In genomic region chr9:123123571-123124412, GRCm38 (mm10) we compare ENCODE assay signal across 8 mouse cellular contexts. TPM values are rescaled to one million over a fixed set of nuclear protein-coding genes. Genes with fewer than 3 reads are reported as not detected.
DNase-seq lines count a peak whose midpoint lies in the region; ATAC-seq lines count a peak whose summit lies in the region.

No protein-coding gene starts in this region.

- peaks cover 3% of the 10 kb centered on the region; the same call in 1 of the 2 replicates for H3K36me3 ChIP-seq in forebrain, embryonic 11.5 days (ENCODE audit: control insufficient read depth, insufficient read depth, low read length)

- no peak for ATAC-seq in forebrain, embryonic 11.5 days (replicated peaks; ENCODE audit: low FRiP score)

- H3K4me3 ChIP-seq in forebrain, embryonic 11.5 days (ENCODE audit: low read depth, low read length): no peak overlapping the region

- H3K4me2 ChIP-seq in forebrain, embryonic 11.5 days (ENCODE audit: low read depth, low read length, severe bottlenecking): no peak overlapping the region

- 90% methylated on average over 6 of the region's 6 CpGs for WGBS in forebrain, embryonic 11.5 days

- H3K9me3 ChIP-seq in forebrain, embryonic 11.5 days (ENCODE audit: control insufficient read depth, low read length): no peaks in the 10 kb centered on the region

- no peaks in the 10 kb centered on the region for H3K4me1 ChIP-seq in forebrain, embryonic 11.5 days (replicated peaks; ENCODE audit: control insufficient read depth, insufficient read depth, low read length)

- H3K27me3 ChIP-seq in forebrain, embryonic 11.5 days (ENCODE audit: control insufficient read depth, insufficient read depth, low read length): no peaks in the 10 kb centered on the region

- DNase-seq in adrenal gland, adult 2 months: peak; percentile 54
- no peak for DNase-seq in adrenal gland, adult 18-20 months (ENCODE audit: low spot score in 2 of 2)
- DNase-seq in spleen, adult 12 weeks (ENCODE audit: low spot score): peak; percentile 27
- no peak for DNase-seq in spleen, postnatal 4 days (ENCODE audit: low spot score in 2 of 2)
- DNase-seq in heart, adult 18-20 months: peak; percentile 36 to 42
- DNase-seq in lung, adult 18-20 months: peak; percentile 60 to 64
- no peak for DNase-seq in forebrain, embryonic 11.5 days (ENCODE audit: low spot score)
- no peak for DNase-seq in spleen, postnatal 14 days (ENCODE audit: low spot score in 2 of 2)

- no peak overlapping the region for H3K9ac ChIP-seq in forebrain, embryonic 11.5 days (ENCODE audit: low read length)

- no peak overlapping the region for H3K27ac ChIP-seq in forebrain, embryonic 11.5 days (ENCODE audit: low read depth, low read length)

RNA-seq across cellular contexts. Expression of gene Exosc7, which starts 10.8 kb away (rescaled TPM):
- total RNA-seq in adrenal gland, adult 2 months (2021): 10 to 100 TPM; 29.6 to 39.3 TPM
- polyA plus RNA-seq in adrenal gland, adult 2 months (2012; rRNA removed): 7.5 and 7.6 TPM in 2 replicates
- 10 to 100 TPM; 27.3 to 34.6 TPM for total RNA-seq in adrenal gland, adult 18-20 months (2021)
- 10 to 100 TPM; 30.3 to 31.3 TPM for total RNA-seq in heart, adult 18-20 months (2021)
- 133 and 142 TPM in 2 replicates for polyA plus RNA-seq in forebrain, embryonic 11.5 days (2014; fragmentation: Nextera tagmentation; extraction: Ambion mirVana)

RNA-seq across cellular contexts. Expression of gene Zdhhc3, which starts 10.8 kb away (rescaled TPM):
- 10 to 100 TPM; 62.8 to 83.5 TPM for total RNA-seq in adrenal gland, adult 2 months (2021)
- 221 and 236 TPM in 2 replicates for polyA plus RNA-seq in adrenal gland, adult 2 months (2012; rRNA removed)
- total RNA-seq in adrenal gland, adult 18-20 months (2021): 10 to 100 TPM; 53.5 to 76.3 TPM
- 10 to 100 TPM; 38.7 to 39.7 TPM for total RNA-seq in heart, adult 18-20 months (2021)
- 69.1 and 69.2 TPM in 2 replicates for polyA plus RNA-seq in forebrain, embryonic 11.5 days (2014; fragmentation: Nextera tagmentation; extraction: Ambion mirVana)

RNA-seq across cellular contexts. Expression of gene Clec3b, which starts 27.0 kb away (rescaled TPM):
- 10 to 100 TPM; 27.6 to 47.5 TPM for total RNA-seq in adrenal gland, adult 2 months (2021)
- polyA plus RNA-seq in adrenal gland, adult 2 months (2012; rRNA removed): 34.0 and 58.3 TPM in 2 replicates
- total RNA-seq in adrenal gland, adult 18-20 months (2021): 10 to 100 TPM; 21.6 to 53.1 TPM
- total RNA-seq in heart, adult 18-20 months (2021): 10 to 100 TPM; 39.9 to 51.1 TPM
- not detected in 2 replicates for polyA plus RNA-seq in forebrain, embryonic 11.5 days (2014; fragmentation: Nextera tagmentation; extraction: Ambion mirVana)

Comparison
In these comparisons a context has a peak if more than half of its experiments do, and no peak if none do; other contexts are left out.
1. DNase-seq: peak in adrenal gland, adult 2 months (single experiment), spleen, adult 12 weeks (single experiment), heart, adult 18-20 months (2 of 2) and lung, adult 18-20 months (2 of 2); none in adrenal gland, adult 18-20 months (0 of 2), spleen, postnatal 4 days (0 of 2), forebrain, embryonic 11.5 days (single experiment) and spleen, postnatal 14 days (0 of 2).